Mouse (Mus musculus) embryonic facial prominence, embryonic 10.5 days (tissue): ENCODE measurements around the gene Kdm4c. TPM values are rescaled to one million over a fixed set of nuclear protein-coding genes. Genes with fewer than 3 reads are reported as not detected.

Source experiments
- DNase-seq: peaks from one replicate; pipeline ENCODE4 v3.0.0-alpha.2; 2017; ENCODE audit warnings: low spot score
- H3K27ac ChIP-seq: fragments of 300-500 bp; sonication (generic); replicated peaks from 2 replicates; pipeline ENCODE4 v1.5.1; 2016; ENCODE audit warnings: mild to moderate bottlenecking
- H3K27me3 ChIP-seq: fragments of 300-500 bp; sonication (generic); replicated peaks from 2 replicates; pipeline ENCODE4 v1.6.1; 2016; ENCODE audit warnings: low read depth, mild to moderate bottlenecking; ENCODE audit not compliant: poor library complexity, severe bottlenecking
- H3K36me3 ChIP-seq: fragments of 300-500 bp; sonication (generic); replicated peaks from 2 replicates; pipeline ENCODE4 v1.6.1; 2016; ENCODE audit warnings: mild to moderate bottlenecking, moderate library complexity
- H3K4me1 ChIP-seq: fragments of 300-500 bp; sonication (generic); 2 replicates; pipeline ENCODE4 v1.6.1; 2016
- H3K4me3 ChIP-seq: fragments of 300-500 bp; sonication (generic); 2 replicates; pipeline ENCODE4 v1.5.1; 2016; ENCODE audit warnings: mild to moderate bottlenecking, moderate library complexity
- H3K9me3 ChIP-seq: fragments of 300-500 bp; sonication (generic); 2 replicates; pipeline ENCODE4 v1.6.1; 2016; ENCODE audit warnings: mild to moderate bottlenecking
- WGBS: fragments of 180-500 bp; shearing (Covaris S2); methylation state at CpG from one replicate; pipeline ENCODE4 v1.1.7; 2016; 5-methylcytosine and 5-hydroxymethylcytosine counted together
- polyA plus RNA-seq: library from polyadenylated mRNA; unstranded; fragments of >200 nt; fragmentation: Nextera tagmentation; extraction: Ambion mirVana; gene quantifications from 2 replicates; pipeline ENCODE4 v1.2.1, GENCODE M21; 2016

Gene Kdm4c
- polyA plus RNA-seq, 1 experiment from 2014 or later, result 11.0 TPM

GRCm38 (mm10) chr4:74259331-74259730 lies 17.0 kb downstream of the Kdm4c start:
- 23% methylated on average over 3 of the region's 3 CpGs for WGBS
- H3K27me3 ChIP-seq, result no peaks in the 10 kb centered on the region
- H3K27ac ChIP-seq, result no peak overlapping the region
- no peaks in the 10 kb centered on the region for H3K9me3 ChIP-seq
- no peak overlapping the region for H3K4me3 ChIP-seq
- H3K4me1 ChIP-seq, result 0 out of 2 replicates have a peak, but pooled peaks cover 3% of the 10 kb centered on the region
- DNase-seq, result no peak
- peaks cover 10% of the 10 kb centered on the region for H3K36me3 ChIP-seq

GRCm38 (mm10) chr4:74261879-74262278 lies 19.6 kb downstream of the Kdm4c start:
- H3K9me3 ChIP-seq, result no peaks in the 10 kb centered on the region
- H3K27me3 ChIP-seq, result no peaks in the 10 kb centered on the region
- no peak overlapping the region for H3K4me3 ChIP-seq
- peaks cover 15% of the 10 kb centered on the region for H3K36me3 ChIP-seq
- DNase-seq, result no peak
- 0 out of 2 replicates have a peak, but pooled peaks cover 3% of the 10 kb centered on the region for H3K4me1 ChIP-seq
- H3K27ac ChIP-seq, result no peak overlapping the region

- no peak for DNase-seq
- no peak overlapping the region for H3K4me3 ChIP-seq
- 96% methylated on average over 5 of the region's 5 CpGs for WGBS
- no peaks in the 10 kb centered on the region for H3K9me3 ChIP-seq
- H3K4me1 ChIP-seq, result no peaks in the 10 kb centered on the region
- peaks cover 15% of the 10 kb centered on the region for H3K36me3 ChIP-seq
- H3K27me3 ChIP-seq, result no peaks in the 10 kb centered on the region
- H3K27ac ChIP-seq, result no peak overlapping the region
Measured at GRCm38 (mm10) chr4:74264428-74264955, 22.2 kb downstream of the Kdm4c start.

- no peak overlapping the region for H3K4me3 ChIP-seq
- no peaks in the 10 kb centered on the region for H3K4me1 ChIP-seq
- no peak for DNase-seq
- no peak overlapping the region for H3K27ac ChIP-seq
- peaks cover 9% of the 10 kb centered on the region for H3K36me3 ChIP-seq
- H3K27me3 ChIP-seq, result no peaks in the 10 kb centered on the region
- 92% methylated on average over 5 of the region's 5 CpGs for WGBS
- H3K9me3 ChIP-seq, result no peaks in the 10 kb centered on the region
Measured at GRCm38 (mm10) chr4:74271180-74271579, 28.9 kb downstream of the Kdm4c start.

GRCm38 (mm10) chr4:74277486-74277885 lies 35.2 kb downstream of the Kdm4c start:
- Histone ChIP-seq H3K27me3 (no peaks in the 10 kb centered on the region), H3K36me3 (peaks cover 7% of the 10 kb centered on the region), H3K4me3 (no peak overlapping the region), H3K27ac (no peak overlapping the region), H3K4me1 (no peaks in the 10 kb centered on the region), H3K9me3 (no peaks in the 10 kb centered on the region)
- 84% methylated on average over 1 of the region's 1 CpGs for WGBS
- no peak for DNase-seq

DNA sequence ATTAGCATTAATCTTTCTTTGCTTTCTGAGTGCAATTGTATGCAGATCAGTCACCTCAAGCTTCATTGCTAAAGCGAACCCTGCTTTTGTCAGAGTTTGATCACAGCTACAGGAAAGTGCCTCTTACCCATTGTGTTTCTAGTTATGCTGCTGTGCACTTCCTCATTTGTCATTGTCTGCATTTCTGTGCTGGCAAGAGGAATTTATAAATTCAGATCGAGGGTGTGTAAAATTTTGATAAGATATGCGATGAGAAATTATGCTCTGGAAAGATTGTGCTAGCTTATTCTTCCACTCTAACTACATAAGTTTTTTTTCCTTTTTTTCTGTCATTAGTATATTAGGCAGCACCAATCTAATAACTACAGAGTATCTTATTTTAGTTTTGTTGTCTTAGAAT lies 37.9 kb downstream of the Kdm4c start:
- H3K4me1 ChIP-seq, result no peaks in the 10 kb centered on the region
- no peaks in the 10 kb centered on the region for H3K9me3 ChIP-seq
- 92% methylated on average over 3 of the region's 3 CpGs for WGBS

DNA sequence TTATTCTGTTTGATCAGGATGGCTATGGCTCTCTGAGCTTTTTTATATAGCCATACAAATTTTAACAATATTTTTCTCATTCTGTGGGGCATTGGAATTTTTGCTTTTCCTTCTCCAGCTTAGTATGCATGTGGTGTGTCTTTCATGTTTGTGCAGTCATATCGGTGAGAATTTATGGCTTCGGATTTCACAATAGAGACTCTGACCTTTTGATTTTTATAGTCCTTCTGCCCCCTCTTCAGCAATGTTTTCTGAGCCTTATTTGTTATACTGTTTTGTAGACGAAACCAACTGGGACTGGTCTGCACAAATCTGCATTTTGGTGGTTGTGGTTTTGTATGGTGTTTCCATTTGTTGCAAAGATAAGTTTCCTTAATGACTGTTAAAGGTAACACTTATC lies 45.6 kb downstream of the Kdm4c start:
- Histone ChIP-seq H3K27me3 (no peaks in the 10 kb centered on the region), H3K36me3 (no peaks in the 10 kb centered on the region)

More for the DNA sequence above, 37.9 kb downstream of the Kdm4c start:
- Histone ChIP-seq H3K27ac (no peak overlapping the region), H3K27me3 (no peaks in the 10 kb centered on the region), H3K36me3 (peaks cover 3% of the 10 kb centered on the region; the same call in 1 of the 2 replicates), H3K4me3 (no peak overlapping the region)
- DNase-seq, result no peak

GRCm38 (mm10) chr4:74294726-74295125 lies 52.4 kb downstream of the Kdm4c start:
- WGBS, result 77% methylated on average over 3 of the region's 3 CpGs
- Histone ChIP-seq H3K4me1 (no peaks in the 10 kb centered on the region), H3K27ac (no peak overlapping the region), H3K36me3 (no peaks in the 10 kb centered on the region), H3K9me3 (no peaks in the 10 kb centered on the region), H3K27me3 (no peaks in the 10 kb centered on the region), H3K4me3 (no peak overlapping the region)
- no peak for DNase-seq

More for the DNA sequence above, 45.6 kb downstream of the Kdm4c start:
- no peak overlapping the region for H3K4me3 ChIP-seq
- H3K4me1 ChIP-seq, result no peaks in the 10 kb centered on the region
- DNase-seq, result no peak
- no peak overlapping the region for H3K27ac ChIP-seq
- no peaks in the 10 kb centered on the region for H3K9me3 ChIP-seq
- WGBS, result 95% methylated on average over 3 of the region's 3 CpGs

DNA sequence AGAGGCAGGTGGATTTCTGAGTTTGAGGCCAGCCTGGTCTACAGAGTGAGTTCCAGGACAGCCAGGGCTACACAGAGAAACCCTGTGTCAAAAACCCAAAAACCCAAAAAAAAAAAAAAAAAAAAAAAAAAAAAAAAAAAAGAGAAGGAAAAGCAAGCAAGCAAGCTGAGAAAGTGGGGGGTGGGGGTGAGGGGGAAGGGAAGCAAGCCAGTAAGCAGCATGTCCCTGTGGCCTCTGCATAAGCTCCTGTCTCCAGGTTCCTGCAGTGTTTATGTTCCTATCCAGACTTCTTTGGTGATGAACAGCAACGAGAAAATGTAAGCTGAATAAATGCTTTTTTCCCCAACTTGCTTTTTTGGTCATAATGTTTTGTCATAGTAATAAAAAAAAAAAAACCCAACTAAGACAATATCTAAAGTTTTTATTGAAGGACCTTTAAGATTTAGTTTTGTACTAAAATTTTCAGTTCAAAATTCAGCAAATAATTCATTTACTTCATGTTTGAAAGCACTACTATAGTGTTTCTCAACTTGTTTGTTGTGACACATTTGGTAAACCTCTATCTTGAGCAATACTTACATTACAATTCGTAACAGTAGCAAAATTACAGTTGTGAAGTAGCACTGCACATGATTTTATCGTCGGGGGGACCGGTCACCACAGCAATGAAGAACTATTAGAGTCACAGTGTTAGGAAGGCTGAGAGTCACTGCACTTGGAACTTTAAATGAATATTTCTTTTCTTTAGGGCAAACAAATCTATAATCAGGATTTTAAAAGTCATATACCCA lies 63.2 kb downstream of the Kdm4c start:
- no peak for DNase-seq
- no peaks in the 10 kb centered on the region for H3K9me3 ChIP-seq
- no peaks in the 10 kb centered on the region for H3K27me3 ChIP-seq
- H3K27ac ChIP-seq, result no peak overlapping the region
- H3K4me1 ChIP-seq, result no peaks in the 10 kb centered on the region
- H3K4me3 ChIP-seq, result no peak overlapping the region
- H3K36me3 ChIP-seq, result no peaks in the 10 kb centered on the region
- WGBS, result 91% methylated on average over 5 of the region's 5 CpGs

GRCm38 (mm10) chr4:74311135-74311534 lies 68.8 kb downstream of the Kdm4c start:
- no peaks in the 10 kb centered on the region for H3K4me1 ChIP-seq
- H3K4me3 ChIP-seq, result no peak overlapping the region
- H3K27ac ChIP-seq, result no peak overlapping the region
- DNase-seq, result no peak
- WGBS, result 92% methylated on average over 5 of the region's 5 CpGs
- H3K9me3 ChIP-seq, result no peaks in the 10 kb centered on the region
- no peaks in the 10 kb centered on the region for H3K27me3 ChIP-seq
- H3K36me3 ChIP-seq, result peaks cover 13% of the 10 kb centered on the region

DNA sequence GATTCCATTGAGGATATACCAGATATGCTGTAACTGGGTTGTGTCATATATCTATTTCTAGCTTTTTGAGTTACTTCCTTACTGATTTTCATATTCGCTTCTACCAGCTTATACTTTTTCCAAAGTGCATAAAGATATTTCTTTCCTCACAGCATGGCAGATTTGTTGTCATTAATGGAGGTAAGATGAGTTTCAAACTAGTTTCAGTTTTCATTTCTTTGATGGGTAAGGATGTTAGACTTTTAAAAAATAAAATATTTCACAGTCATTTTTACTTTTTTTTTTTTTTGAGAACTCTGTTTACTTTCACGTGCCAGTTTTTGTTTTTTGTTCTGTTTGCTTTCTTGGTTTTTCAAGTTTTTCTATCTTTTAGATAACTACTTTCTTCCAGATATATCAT lies 70.6 kb downstream of the Kdm4c start:
- no peaks in the 10 kb centered on the region for H3K27me3 ChIP-seq
- no peak overlapping the region for H3K4me3 ChIP-seq
- WGBS, result 91% methylated on average over 2 of the region's 2 CpGs
- H3K36me3 ChIP-seq, result peaks cover 22% of the 10 kb centered on the region
- H3K4me1 ChIP-seq, result no peaks in the 10 kb centered on the region
- no peaks in the 10 kb centered on the region for H3K9me3 ChIP-seq
- no peak for DNase-seq
- H3K27ac ChIP-seq, result no peak overlapping the region

DNA sequence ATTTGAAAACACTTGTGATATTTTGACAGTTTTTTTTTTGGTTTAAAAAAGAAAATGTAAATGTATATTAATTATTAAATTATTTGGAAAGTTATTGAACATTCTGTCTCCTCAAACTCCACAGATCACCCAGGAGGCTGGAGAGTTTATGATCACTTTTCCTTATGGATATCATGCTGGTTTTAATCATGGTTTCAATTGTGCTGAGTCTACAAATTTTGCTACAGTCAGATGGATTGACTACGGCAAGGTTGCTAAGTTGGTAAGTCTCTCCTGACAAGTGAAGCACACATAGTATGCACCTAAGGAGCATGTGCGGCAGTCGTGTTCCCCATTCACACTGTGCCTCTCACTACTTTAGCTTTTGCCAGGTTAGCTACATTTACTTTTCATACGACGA lies 73.1 kb downstream of the Kdm4c start:
- Histone ChIP-seq H3K36me3 (peaks cover 22% of the 10 kb centered on the region), H3K4me3 (no peak overlapping the region), H3K4me1 (no peaks in the 10 kb centered on the region), H3K27ac (no peak overlapping the region), H3K9me3 (no peaks in the 10 kb centered on the region), H3K27me3 (no peaks in the 10 kb centered on the region)
- no peak for DNase-seq
- 94% methylated on average over 5 of the region's 5 CpGs for WGBS

DNA sequence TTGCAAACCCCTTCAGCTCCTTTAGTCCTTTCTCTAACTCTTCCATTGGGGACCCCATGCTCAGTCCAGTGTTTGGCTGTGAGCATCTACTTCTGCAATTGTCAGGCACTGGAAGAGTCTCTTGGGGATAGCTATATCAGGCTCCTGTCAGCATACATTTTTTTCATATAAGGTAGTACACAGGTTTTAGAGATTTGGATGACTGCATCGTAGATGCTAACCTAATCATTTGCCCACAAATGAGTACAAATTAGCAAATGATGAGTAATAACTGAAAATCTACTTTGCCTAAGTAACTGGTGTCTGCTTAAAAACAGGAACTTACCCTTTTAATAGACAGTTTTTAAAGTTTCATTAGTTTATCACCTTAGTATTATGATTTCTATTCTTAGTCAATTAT lies 77.0 kb downstream of the Kdm4c start:
- Histone ChIP-seq H3K27ac (no peak overlapping the region), H3K9me3 (no peaks in the 10 kb centered on the region), H3K36me3 (peaks cover 15% of the 10 kb centered on the region), H3K4me3 (no peak overlapping the region), H3K4me1 (no peaks in the 10 kb centered on the region), H3K27me3 (no peaks in the 10 kb centered on the region)
- no peak for DNase-seq
- WGBS, result 94% methylated on average over 1 of the region's 1 CpGs
